Mouse (Mus musculus) liver, adult 2 months (tissue): ENCODE measurements at regions not wholly inside any gene's neighbourhood (a gene's known extent, or its start where the extent isn't known, plus 50 kb on each side); places are given as distances from the start of the nearest gene placed in this dataset.

Experiments
- DNase-seq: peaks from one replicate; pipeline ENCODE4 v3.0.0-alpha.2; 2011; ENCODE audit warnings: low read depth, low spot score; ENCODE audit errors: extremely low read depth
- H3K27ac ChIP-seq: fragments of 200-500 bp; replicated peaks from 2 replicates; pipeline ENCODE4 v1.5.1; 2012; ENCODE audit warnings: low read depth, mild to moderate bottlenecking, control low read depth, inconsistent platforms, low read length; ENCODE audit not compliant: insufficient read depth
- H3K27me3 ChIP-seq: fragments of 200-500 bp; 2 replicates; pipeline ENCODE4 v1.6.1; 2012; ENCODE audit warnings: mild to moderate bottlenecking, moderate library complexity, low read length, inconsistent platforms; ENCODE audit not compliant: control insufficient read depth, insufficient read depth
- H3K36me3 ChIP-seq: fragments of 200-500 bp; 2 replicates; pipeline ENCODE4 v1.6.1; 2012; ENCODE audit warnings: low read length, inconsistent platforms; ENCODE audit not compliant: control insufficient read depth, insufficient read depth
- H3K4me1 ChIP-seq: fragments of 200-500 bp; 2 replicates; pipeline ENCODE4 v1.6.1; 2011; ENCODE audit warnings: low read length; ENCODE audit not compliant: control insufficient read depth, insufficient read depth
- H3K4me3 ChIP-seq: fragments of 200-500 bp; 2 replicates; pipeline ENCODE4 v1.5.1; 2011; ENCODE audit warnings: low read depth, mild to moderate bottlenecking, control low read depth, low read length, moderate library complexity; ENCODE audit not compliant: insufficient read depth
- H3K79me2 ChIP-seq: fragments of 200-500 bp; 2 replicates; pipeline ENCODE4 v1.6.1; 2012; ENCODE audit warnings: inconsistent platforms, mild to moderate bottlenecking, low read length, moderate library complexity; ENCODE audit not compliant: control insufficient read depth, insufficient read depth
- H3K9ac ChIP-seq: fragments of 200-500 bp; 2 replicates; pipeline ENCODE4 v1.6.1; 2012; ENCODE audit warnings: low read depth, mild to moderate bottlenecking, control low read depth, inconsistent platforms, low read length
- CTCF ChIP-seq: fragments of 200-500 bp; IDR thresholded peaks from 2 replicates; pipeline ENCODE4 v1.5.1; 2011; ENCODE audit warnings: low read depth, low read length, control low read depth
- POLR2A ChIP-seq: fragments of 200-500 bp; IDR thresholded peaks from 2 replicates; pipeline ENCODE4 v1.6.1; 2011; ENCODE audit warnings: low read length, control low read depth; ENCODE audit not compliant: insufficient read depth; ENCODE audit errors: extremely low read depth
- WGBS: fragments of 180-500 bp; shearing (Covaris S2); methylation state at CpG from one replicate; pipeline ENCODE4 v1.1.7; 2018; 5-methylcytosine and 5-hydroxymethylcytosine counted together

- Histone ChIP-seq H3K27me3 (no peaks in the 10 kb centered on the region), H3K4me1 (no peaks in the 10 kb centered on the region), H3K79me2 (no peaks in the 10 kb centered on the region), H3K36me3 (no peaks in the 10 kb centered on the region), H3K4me3 (no peak overlapping the region), H3K27ac (no peak overlapping the region), H3K9ac (no peak overlapping the region)
- no peak for DNase-seq
- WGBS: 78% methylated on average over 3 of the region's 3 CpGs
- no peak for TF ChIP-seq CTCF
- no peak for TF ChIP-seq POLR2A
These were observed 110.9 kb upstream of the Jarid2 start for GRCm38 (mm10) chr13:44618368-44618767.

- TF ChIP-seq CTCF (no peak), POLR2A (no peak)
- H3K4me1 ChIP-seq: no peaks in the 10 kb centered on the region
- no peak overlapping the region for H3K4me3 ChIP-seq
- WGBS: 63% methylated on average over 12 of the region's 12 CpGs
- H3K9ac ChIP-seq: no peak overlapping the region
- H3K79me2 ChIP-seq: no peaks in the 10 kb centered on the region
- no peaks in the 10 kb centered on the region for H3K27me3 ChIP-seq
- H3K27ac ChIP-seq: no peak overlapping the region
- H3K36me3 ChIP-seq: no peaks in the 10 kb centered on the region
- no peak for DNase-seq
These were observed 106.5 kb upstream of the Jarid2 start for GRCm38 (mm10) chr13:44622661-44623355.

- no peak for TF ChIP-seq POLR2A
- no peak for TF ChIP-seq CTCF
- Histone ChIP-seq H3K36me3 (no peaks in the 10 kb centered on the region), H3K4me3 (no peak overlapping the region), H3K27me3 (no peaks in the 10 kb centered on the region), H3K27ac (no peak overlapping the region), H3K9ac (no peak overlapping the region), H3K79me2 (no peaks in the 10 kb centered on the region), H3K4me1 (no peaks in the 10 kb centered on the region)
- WGBS: 85% methylated on average over 13 of the region's 13 CpGs
- no peak for DNase-seq
These were observed 104.6 kb upstream of the Jarid2 start for GRCm38 (mm10) chr13:44624716-44625115.

- no peak for TF ChIP-seq POLR2A
- no peak for TF ChIP-seq CTCF
- H3K27me3 ChIP-seq: no peaks in the 10 kb centered on the region
- H3K79me2 ChIP-seq: no peaks in the 10 kb centered on the region
- no peak overlapping the region for H3K27ac ChIP-seq
- no peak overlapping the region for H3K9ac ChIP-seq
- WGBS: 74% methylated on average over 7 of the region's 7 CpGs
- H3K36me3 ChIP-seq: no peaks in the 10 kb centered on the region
- DNase-seq: no peak
- no peaks in the 10 kb centered on the region for H3K4me1 ChIP-seq
- H3K4me3 ChIP-seq: no peak overlapping the region
These were observed 103.5 kb upstream of the Jarid2 start for GRCm38 (mm10) chr13:44625792-44626191.

- WGBS: 49% methylated on average over 11 of the region's 11 CpGs
- Histone ChIP-seq H3K27ac (no peak overlapping the region), H3K4me3 (no peak overlapping the region), H3K36me3 (no peaks in the 10 kb centered on the region), H3K4me1 (no peaks in the 10 kb centered on the region), H3K79me2 (no peaks in the 10 kb centered on the region), H3K9ac (no peak overlapping the region), H3K27me3 (no peaks in the 10 kb centered on the region)
- TF ChIP-seq CTCF (no peak), POLR2A (no peak)
- DNase-seq: no peak
These were observed 102.5 kb upstream of the Jarid2 start for GRCm38 (mm10) chr13:44626806-44627205.

GRCm38 (mm10) chr13:44630061-44630460, 99.2 kb upstream of the Jarid2 start:
- no peaks in the 10 kb centered on the region for H3K79me2 ChIP-seq
- no peak overlapping the region for H3K4me3 ChIP-seq
- H3K9ac ChIP-seq: no peak overlapping the region
- WGBS: 91% methylated on average over 6 of the region's 6 CpGs
- no peaks in the 10 kb centered on the region for H3K27me3 ChIP-seq
- no peaks in the 10 kb centered on the region for H3K36me3 ChIP-seq
- TF ChIP-seq CTCF (no peak), POLR2A (no peak)
- no peaks in the 10 kb centered on the region for H3K4me1 ChIP-seq
- H3K27ac ChIP-seq: no peak overlapping the region
- DNase-seq: no peak
